ENCODE assay signal across 8 mouse cellular contexts in the genomic region with DNA sequence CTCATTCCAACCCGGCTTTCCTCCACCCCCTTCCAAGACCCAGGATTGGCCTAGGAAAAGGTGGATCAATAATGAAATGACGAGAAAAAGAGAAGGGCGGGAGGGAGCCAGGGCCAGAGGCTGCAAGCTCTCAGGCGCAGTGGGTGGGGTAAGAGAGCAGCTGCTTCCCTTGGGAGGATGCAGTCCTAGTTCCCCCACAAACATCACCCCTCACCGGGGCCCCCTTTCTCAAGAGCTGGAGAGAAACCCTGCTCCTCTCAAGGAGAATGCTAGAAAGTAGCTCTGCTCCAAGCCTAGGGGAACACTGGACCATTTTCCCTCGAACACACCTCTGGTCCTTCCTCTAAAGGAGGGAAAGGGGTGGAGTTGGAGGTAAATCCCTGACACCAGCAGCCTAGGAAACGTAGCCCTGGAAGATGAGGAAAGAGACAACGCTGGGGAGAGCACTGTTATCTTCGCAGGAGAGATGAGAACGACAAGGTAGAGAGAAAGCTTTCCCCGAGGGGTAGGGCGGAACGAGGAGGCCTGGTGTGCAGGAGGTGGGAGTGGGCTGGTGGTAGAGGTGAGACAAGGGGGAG. TPM values are rescaled to one million over a fixed set of nuclear protein-coding genes. Genes with fewer than 3 reads are reported as not detected.
DNase-seq lines count a peak whose midpoint lies in the region; ATAC-seq and TF ChIP-seq lines count a peak whose summit lies in the region.

No protein-coding gene starts in this region.

- under 1% methylated on average over 13 of the region's 13 CpGs for WGBS in heart, embryonic 10.5 days
- WGBS in embryonic facial prominence, embryonic 15.5 days = under 1% methylated on average over 13 of the region's 13 CpGs
- 2% methylated on average over 13 of the region's 13 CpGs for WGBS in midbrain, embryonic 12.5 days
- under 1% methylated on average over 13 of the region's 13 CpGs for WGBS in thymus, adult 2 months

- no peak for DNase-seq in heart, embryonic 10.5 days (ENCODE audit: low spot score)
- DNase-seq in heart, adult 8-10 months (ENCODE audit: low spot score) = no peak
- peak; percentile 33 for DNase-seq in G1E (ENCODE audit: low spot score)
- DNase-seq in induced T-regulatory cell, adult 2 months (ENCODE audit: low read depth) = peak; percentile 60
- peak; percentile 55 for DNase-seq in thymus, adult 2 months
- no peak for DNase-seq in adrenal gland, postnatal 36 days

- peaks cover 49% of the 10 kb centered on the region for H3K4me1 ChIP-seq in heart, embryonic 10.5 days
- peaks cover 45% of the 10 kb centered on the region for H3K4me1 ChIP-seq in G1E (ENCODE audit: insufficient read depth, low read depth, low read length)
- peaks cover 59% of the 10 kb centered on the region for H3K4me1 ChIP-seq in embryonic facial prominence, embryonic 15.5 days
- peaks cover 50% of the 10 kb centered on the region for H3K4me1 ChIP-seq in midbrain, embryonic 12.5 days
- peaks cover 24% of the 10 kb centered on the region for H3K4me1 ChIP-seq in thymus, adult 2 months (replicated peaks; ENCODE audit: control insufficient read depth, insufficient read depth, low read length)

- no peaks in the 10 kb centered on the region; the same call in 1 of the 2 replicates for H3K36me3 ChIP-seq in heart, embryonic 10.5 days
- H3K36me3 ChIP-seq in G1E (replicated peaks) = peaks cover 42% of the 10 kb centered on the region
- H3K36me3 ChIP-seq in embryonic facial prominence, embryonic 15.5 days = no peaks in the 10 kb centered on the region
- H3K36me3 ChIP-seq in midbrain, embryonic 12.5 days = peaks cover 4% of the 10 kb centered on the region; the same call in 1 of the 2 replicates
- no peaks in the 10 kb centered on the region; the same call in 1 of the 2 replicates for H3K36me3 ChIP-seq in thymus, adult 2 months (ENCODE audit: control insufficient read depth, insufficient read depth, low read length)

- peak overlapping the region; percentile 97 for H3K27ac ChIP-seq in heart, embryonic 10.5 days
- peak overlapping the region; percentile 99 for H3K27ac ChIP-seq in embryonic facial prominence, embryonic 15.5 days (replicated peaks)
- H3K27ac ChIP-seq in midbrain, embryonic 12.5 days (replicated peaks) = peak overlapping the region; percentile 93
- peak overlapping the region; percentile 91 for H3K27ac ChIP-seq in thymus, adult 2 months (ENCODE audit: control insufficient read depth, insufficient read depth, low read length)

- H3K9ac ChIP-seq in embryonic facial prominence, embryonic 15.5 days = peak overlapping the region; percentile 83
- peak overlapping the region; percentile 98 for H3K9ac ChIP-seq in midbrain, embryonic 12.5 days (replicated peaks)

- H3K4me2 ChIP-seq in embryonic facial prominence, embryonic 15.5 days (replicated peaks) = peak overlapping the region; percentile 98
- peak overlapping the region; percentile 88 for H3K4me2 ChIP-seq in midbrain, embryonic 12.5 days (replicated peaks)

- no peak for TF ChIP-seq CTCF in G1E (IDR thresholded peaks at IDR 0.05; ENCODE audit: low read depth, low read length)
- no peak for TF ChIP-seq CTCF in thymus, adult 2 months (IDR thresholded peaks at IDR 0.05; ENCODE audit: borderline replicate concordance, control insufficient read depth, extremely low read depth, insufficient read depth, low read length, poor library complexity)

- no peaks in the 10 kb centered on the region for H3K9me3 ChIP-seq in heart, embryonic 10.5 days
- no peaks in the 10 kb centered on the region for H3K9me3 ChIP-seq in G1E (replicated peaks)
- no peaks in the 10 kb centered on the region for H3K9me3 ChIP-seq in embryonic facial prominence, embryonic 15.5 days (replicated peaks)
- H3K9me3 ChIP-seq in midbrain, embryonic 12.5 days = no peaks in the 10 kb centered on the region

- no peak for TF ChIP-seq POLR2A in thymus, adult 2 months (IDR thresholded peaks at IDR 0.05; ENCODE audit: control insufficient read depth, extremely low read depth, insufficient read depth, low read length, poor library complexity)

- H3K4me3 ChIP-seq in heart, embryonic 10.5 days = peak overlapping the region; percentile 98
- peak overlapping the region; percentile 90 for H3K4me3 ChIP-seq in G1E (ENCODE audit: low read depth, low read length)
- H3K4me3 ChIP-seq in embryonic facial prominence, embryonic 15.5 days (replicated peaks) = peak overlapping the region; percentile 98
- H3K4me3 ChIP-seq in midbrain, embryonic 12.5 days = peak overlapping the region; percentile 94
- H3K4me3 ChIP-seq in thymus, adult 2 months (ENCODE audit: control insufficient read depth, insufficient read depth, low read length) = peak overlapping the region; percentile 94

- ATAC-seq in G1E (ENCODE audit: extremely low read depth, insufficient number of reproducible peaks, low FRiP score, poor library complexity, severe bottlenecking) = no peak
- no peak for ATAC-seq in embryonic facial prominence, embryonic 15.5 days (ENCODE audit: insufficient number of reproducible peaks, low FRiP score, low TSS enrichment, low read depth)
- no peak for ATAC-seq in midbrain, embryonic 12.5 days (ENCODE audit: low FRiP score, low read depth)

- no peaks in the 10 kb centered on the region for H3K27me3 ChIP-seq in heart, embryonic 10.5 days (ENCODE audit: insufficient read depth, poor library complexity, severe bottlenecking)
- H3K27me3 ChIP-seq in G1E (ENCODE audit: insufficient read depth, low read length) = peaks cover 16% of the 10 kb centered on the region
- H3K27me3 ChIP-seq in embryonic facial prominence, embryonic 15.5 days = no peaks in the 10 kb centered on the region
- H3K27me3 ChIP-seq in midbrain, embryonic 12.5 days = no peaks in the 10 kb centered on the region
- H3K27me3 ChIP-seq in thymus, adult 2 months (ENCODE audit: control insufficient read depth, insufficient read depth, low read length) = no peaks in the 10 kb centered on the region

RNA-seq across cellular contexts. Expression of gene Kmt2a, which starts 1.3 kb away (rescaled TPM):
- 7.4 and 10.5 TPM in 2 replicates for polyA plus RNA-seq in heart, embryonic 10.5 days (2016; fragmentation: Nextera tagmentation; extraction: Ambion mirVana)
- 10 to 100 TPM; 22.2 to 33.6 (median 29.8) TPM for total RNA-seq in heart, adult 8-10 months (2022)
- total RNA-seq in G1E (2014; fragmentation: Nextera tagmentation) (143 TPM in 2 replicates), G1E (2017) (5.9 and 6.3 TPM in 2 replicates)
- polyA plus RNA-seq in G1E (2012) = 8.9 and 10.0 TPM in 2 replicates
- 15.6 and 17.7 TPM in 2 replicates for polyA plus RNA-seq in embryonic facial prominence, embryonic 15.5 days (2015; fragmentation: Nextera tagmentation; extraction: Ambion mirVana)
- 32.3 and 32.8 TPM in 2 replicates for polyA plus RNA-seq in midbrain, embryonic 12.5 days (2016; fragmentation: Nextera tagmentation; extraction: Ambion mirVana)
- polyA plus RNA-seq in thymus, adult 2 months (2012; rRNA removed) = 71.4 and 81.9 TPM in 2 replicates
- 10 to 100 TPM; 31.9 to 38.3 TPM for total RNA-seq in adrenal gland, postnatal 36 days (2021)

RNA-seq across cellular contexts. Expression of gene Atp5l, which starts 40.8 kb away (rescaled TPM):
- 722 and 893 TPM in 2 replicates for polyA plus RNA-seq in heart, embryonic 10.5 days (2016; fragmentation: Nextera tagmentation; extraction: Ambion mirVana)
- total RNA-seq in heart, adult 8-10 months (2022) = 1,000 to 10,000 TPM; 1,427 to 1,918 (median 1,690) TPM
- 68.9 and 73.1 TPM in 2 replicates for total RNA-seq in G1E (2014; fragmentation: Nextera tagmentation)
- 130 and 149 TPM in 2 replicates for total RNA-seq in G1E (2017)
- 32.8 and 41.5 TPM in 2 replicates for polyA plus RNA-seq in G1E (2012)
- polyA plus RNA-seq in embryonic facial prominence, embryonic 15.5 days (2015; fragmentation: Nextera tagmentation; extraction: Ambion mirVana) = 655 and 705 TPM in 2 replicates
- polyA plus RNA-seq in midbrain, embryonic 12.5 days (2016; fragmentation: Nextera tagmentation; extraction: Ambion mirVana) = 524 and 532 TPM in 2 replicates
- 159 and 250 TPM in 2 replicates for polyA plus RNA-seq in thymus, adult 2 months (2012; rRNA removed)
- 100 to 1,000 TPM; 605 to 637 TPM for total RNA-seq in adrenal gland, postnatal 36 days (2021)

Comparison
In these comparisons a context has a peak if more than half of its experiments do, and no peak if none do; other contexts are left out.
1. DNase-seq: peak in G1E (single experiment), induced T-regulatory cell, adult 2 months (single experiment) and thymus, adult 2 months (single experiment); none in heart, embryonic 10.5 days (single experiment), heart, adult 8-10 months (single experiment) and adrenal gland, postnatal 36 days (0 of 2).
2. Peak in every context shown above with its lines, with median percentiles within 50 percentile points of each other: H3K27ac ChIP-seq and H3K4me3 ChIP-seq.